Mouse (Mus musculus): ENCODE results near the gene Hilpda. TPM values are rescaled to one million over a fixed set of nuclear protein-coding genes. Genes with fewer than 3 reads are reported as not detected.
A peak's percentile ranks its signal among the peaks of the same experiment; 100 is the strongest.

Hilpda gene
- total RNA-seq (2022) = 1 to 10 TPM; 4.9 to 9.0 (median 6.6) TPM

DNA sequence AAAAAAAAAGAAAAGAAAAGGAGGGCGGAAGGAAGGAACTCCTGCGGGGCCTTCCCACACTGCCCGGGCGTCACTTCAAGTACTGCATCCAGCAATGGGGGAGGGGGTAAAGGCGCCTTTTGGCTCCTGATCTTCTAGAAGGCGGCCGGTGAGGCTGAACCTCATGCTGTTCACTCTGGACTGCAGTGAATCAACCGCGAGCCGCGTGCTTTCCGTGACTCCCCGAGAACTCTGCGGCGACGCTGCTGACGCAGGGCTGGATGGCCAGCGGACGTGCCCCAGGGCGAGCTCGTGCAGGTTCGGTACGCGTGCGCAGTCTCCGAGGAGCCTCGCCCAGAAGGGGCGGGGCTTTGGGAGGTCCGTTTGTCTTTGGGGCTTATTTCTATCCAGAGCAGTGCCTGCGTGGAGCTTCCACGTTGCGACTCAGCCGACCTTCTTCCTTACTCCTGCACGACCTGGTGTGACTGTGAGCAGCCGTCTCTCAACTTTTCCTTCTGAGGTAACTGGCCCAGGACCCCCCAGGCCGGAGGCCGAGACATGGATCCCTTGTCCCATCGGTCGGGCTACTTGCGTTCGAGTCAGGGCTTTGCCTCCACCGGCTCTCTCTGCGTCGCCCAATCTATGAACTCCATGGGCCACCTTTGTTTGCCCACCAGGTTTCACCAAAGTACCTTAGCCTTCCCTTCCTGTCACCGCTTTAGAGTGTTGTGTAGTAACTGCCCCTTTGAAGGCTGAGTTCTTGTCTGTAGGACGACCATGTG, at the start of gene Hilpda:
TSS of gene Hilpda (plus strand) at position 177 of the 761 bp plus-strand sequence.
- DNase-seq (ENCODE audit: low spot score in 2 of 2) = peak; percentile 82 to 88

DNA sequence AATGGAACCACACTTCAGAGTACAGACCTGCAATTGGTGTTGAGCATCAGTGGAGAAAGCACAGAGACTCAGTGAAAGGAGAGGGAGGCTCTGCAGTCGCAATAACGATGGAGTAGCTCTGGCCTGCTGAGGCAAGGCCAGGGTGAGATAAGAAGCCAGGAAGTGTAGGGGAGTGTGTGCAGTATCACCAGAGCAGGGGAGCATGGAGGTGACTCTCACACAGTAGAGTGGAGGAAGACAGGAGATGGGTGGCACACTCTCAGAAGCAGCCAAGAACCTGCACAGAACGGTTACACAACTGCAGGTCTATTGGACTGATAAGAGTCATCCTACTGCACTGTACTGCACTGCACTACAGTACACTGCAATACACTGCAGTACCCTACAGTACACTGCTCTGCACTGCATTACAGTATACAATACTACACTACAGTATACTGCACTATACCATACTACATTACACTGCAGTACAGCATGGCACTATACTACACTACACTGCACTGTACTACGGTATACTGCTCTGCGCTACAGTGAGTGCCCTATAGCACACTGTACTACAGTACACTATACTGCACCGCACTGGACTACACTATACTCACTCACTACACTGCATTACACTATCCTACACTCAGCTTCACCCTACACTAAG, 42.9 kb upstream of the Hilpda start:
- DNase-seq (ENCODE audit: low spot score in 2 of 2) = no peak

DNA sequence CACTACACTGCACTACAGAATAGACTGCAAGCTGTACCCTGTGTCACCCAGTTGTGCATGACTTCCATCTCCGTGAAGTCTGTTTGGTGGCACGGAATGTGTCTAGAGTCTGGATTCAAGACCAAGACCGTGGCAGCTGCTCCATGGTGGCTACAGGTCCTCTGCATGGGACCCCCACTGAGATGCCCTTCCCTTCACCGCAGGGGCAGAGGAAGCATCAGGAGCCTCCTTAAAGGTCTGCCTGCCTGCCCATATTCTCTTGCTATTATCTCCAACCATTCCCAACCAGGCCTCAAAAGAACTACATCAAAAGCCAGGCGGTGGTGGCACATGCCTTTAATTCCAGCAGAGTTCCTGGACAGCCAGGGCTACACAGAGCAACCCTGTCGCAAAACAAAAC, 41.9 kb upstream of the Hilpda start:
- DNase-seq (ENCODE audit: low spot score in 2 of 2) = no peak

- DNase-seq (ENCODE audit: low spot score in 2 of 2) = no peak
Observed at GRCm38 (mm10) chr6:29231799-29232198, 40.5 kb upstream of the Hilpda start.

DNA sequence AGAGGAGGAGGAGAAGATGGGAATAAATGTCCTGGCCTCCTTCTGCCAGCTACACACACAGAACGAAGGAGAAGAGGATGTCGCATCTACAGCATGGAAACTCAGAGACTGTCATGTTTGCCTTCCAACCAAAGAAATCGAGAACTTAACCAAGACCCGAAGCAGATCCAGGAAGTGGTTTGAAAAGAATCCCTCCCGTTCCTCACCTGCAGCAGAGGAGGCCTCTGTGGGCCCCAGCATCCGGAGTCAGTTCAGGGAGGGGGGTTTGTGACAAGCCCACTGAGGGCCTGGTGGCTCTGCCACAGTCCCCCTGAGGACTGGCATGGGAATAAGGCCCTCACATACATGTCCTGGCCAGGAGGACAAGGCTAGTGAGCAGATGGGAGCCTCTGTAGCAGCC, 40.0 kb upstream of the Hilpda start:
- no peak for DNase-seq (ENCODE audit: low spot score in 2 of 2)

- no peak for DNase-seq (ENCODE audit: low spot score in 2 of 2)
Observed at GRCm38 (mm10) chr6:29233710-29234109, 38.6 kb upstream of the Hilpda start.

DNA sequence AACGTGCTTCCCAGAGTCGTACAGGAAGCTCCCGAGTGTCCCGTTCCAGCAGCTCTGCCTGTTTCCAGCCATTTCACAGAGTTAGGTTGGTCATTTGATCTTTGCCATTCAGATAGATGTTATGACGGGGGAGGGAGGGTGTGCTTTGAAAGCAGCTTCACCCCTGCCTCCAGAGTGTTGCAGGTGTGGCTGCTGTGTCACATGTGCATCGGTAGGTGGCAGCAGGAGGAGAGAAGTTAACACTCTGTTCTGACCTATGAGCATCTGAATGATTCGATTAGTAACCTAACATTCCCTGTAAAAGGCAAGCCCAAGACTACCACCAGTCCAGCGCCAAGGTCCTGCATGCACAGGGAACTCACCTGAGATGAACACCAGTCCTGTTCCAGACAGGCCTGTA, 38.0 kb upstream of the Hilpda start:
- no peak for DNase-seq (ENCODE audit: low spot score in 2 of 2)

DNA sequence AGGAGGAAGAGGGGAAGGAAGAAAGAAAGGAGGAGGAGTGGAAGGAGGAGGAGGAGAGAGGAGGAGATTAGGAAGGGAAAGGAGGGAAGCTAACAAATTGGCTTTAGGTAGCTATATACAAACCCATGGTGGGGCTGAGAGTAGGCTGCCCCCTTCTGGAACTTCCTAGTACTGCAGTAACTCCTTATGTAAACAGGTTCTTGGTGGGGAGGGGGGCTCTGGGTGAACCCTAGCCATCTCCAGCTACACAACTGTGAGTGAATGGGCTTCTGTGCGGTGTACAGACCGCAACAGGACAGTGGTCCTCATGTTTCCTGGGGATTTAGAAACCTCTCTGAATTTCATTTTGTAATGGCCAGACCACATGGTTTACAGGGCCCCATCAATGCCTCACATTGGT, 31.5 kb upstream of the Hilpda start:
- peak in 1 of 2 experiments; percentile 33 for DNase-seq (ENCODE audit: low spot score in 2 of 2)

- DNase-seq (ENCODE audit: low spot score in 2 of 2) = no peak
Observed at GRCm38 (mm10) chr6:29241697-29242096, 30.6 kb upstream of the Hilpda start.

- DNase-seq (ENCODE audit: low spot score in 2 of 2) = no peak
Observed at GRCm38 (mm10) chr6:29242265-29242664, 30.0 kb upstream of the Hilpda start.

GRCm38 (mm10) chr6:29245272-29246120, 26.8 kb upstream of the Hilpda start:
- DNase-seq (ENCODE audit: low spot score in 2 of 2) = no peak

GRCm38 (mm10) chr6:29246183-29246582, 26.1 kb upstream of the Hilpda start:
- no peak for DNase-seq (ENCODE audit: low spot score in 2 of 2)

- DNase-seq (ENCODE audit: low spot score in 2 of 2) = no peak
Observed at GRCm38 (mm10) chr6:29246585-29246984, 25.7 kb upstream of the Hilpda start.

- DNase-seq (ENCODE audit: low spot score in 2 of 2) = no peak
Observed at GRCm38 (mm10) chr6:29247072-29247471, 25.2 kb upstream of the Hilpda start.

- DNase-seq (ENCODE audit: low spot score in 2 of 2) = no peak
Observed at GRCm38 (mm10) chr6:29259418-29259817, 12.9 kb upstream of the Hilpda start.

DNA sequence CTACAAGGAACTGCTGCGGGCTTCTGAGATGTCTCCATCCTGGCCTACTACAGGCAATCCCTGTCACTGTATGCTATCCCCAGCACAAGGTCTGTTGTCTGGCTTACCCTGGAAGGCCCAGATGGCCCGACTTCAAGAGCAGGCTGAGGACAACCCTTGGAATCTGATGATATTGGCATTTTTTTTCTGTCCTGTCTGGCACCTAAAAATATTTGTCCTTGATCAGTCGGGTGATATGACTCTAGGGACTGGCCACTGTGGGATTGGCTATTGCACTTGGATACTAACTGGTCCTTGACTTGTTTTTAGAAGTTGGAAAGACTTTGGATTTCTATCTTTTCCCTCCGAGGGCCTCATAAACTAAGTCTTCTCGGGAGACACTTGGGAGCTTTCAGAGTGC, 10.5 kb upstream of the Hilpda start:
- DNase-seq (ENCODE audit: low spot score in 2 of 2) = no peak

DNA sequence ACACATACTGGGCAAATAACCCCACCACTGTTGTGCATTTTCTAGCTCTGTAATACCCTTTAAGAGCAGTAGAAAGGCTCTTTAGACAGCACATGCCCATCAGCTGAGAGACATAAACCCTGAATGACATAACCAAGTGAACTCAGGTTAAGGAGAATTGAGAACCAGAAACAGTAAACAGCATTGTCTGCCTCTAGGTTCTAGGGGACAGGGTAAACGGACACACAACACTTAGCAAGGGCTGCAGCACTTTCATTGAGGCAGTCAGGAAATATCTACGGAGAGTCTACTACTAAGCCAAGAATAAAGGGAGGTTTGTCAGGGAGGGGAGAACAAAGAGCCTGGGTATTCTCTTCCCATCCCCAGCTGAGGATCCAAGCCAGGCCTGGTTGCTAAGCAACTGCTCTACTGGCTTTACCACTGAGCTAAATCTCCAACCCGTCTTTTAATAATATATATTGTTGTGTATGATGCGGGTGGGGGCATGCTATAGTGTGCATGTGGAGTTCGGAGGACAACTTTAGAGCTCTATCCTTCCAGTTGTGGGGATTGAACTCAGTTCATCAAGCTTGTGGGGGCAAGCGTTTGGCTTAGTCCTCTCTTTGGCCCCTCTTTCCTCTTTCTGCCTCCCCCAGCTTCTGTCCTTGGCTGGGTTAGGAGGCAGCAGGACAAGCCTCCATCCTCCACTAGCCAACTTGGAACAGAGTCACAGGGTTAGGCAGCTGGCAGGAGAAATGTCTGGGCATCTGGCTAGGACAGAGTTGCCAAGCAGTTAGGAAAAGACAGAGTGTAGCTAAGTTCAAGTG, 8.4 kb upstream of the Hilpda start:
- DNase-seq (ENCODE audit: low spot score in 2 of 2) = peak; percentile 59 to 73

DNA sequence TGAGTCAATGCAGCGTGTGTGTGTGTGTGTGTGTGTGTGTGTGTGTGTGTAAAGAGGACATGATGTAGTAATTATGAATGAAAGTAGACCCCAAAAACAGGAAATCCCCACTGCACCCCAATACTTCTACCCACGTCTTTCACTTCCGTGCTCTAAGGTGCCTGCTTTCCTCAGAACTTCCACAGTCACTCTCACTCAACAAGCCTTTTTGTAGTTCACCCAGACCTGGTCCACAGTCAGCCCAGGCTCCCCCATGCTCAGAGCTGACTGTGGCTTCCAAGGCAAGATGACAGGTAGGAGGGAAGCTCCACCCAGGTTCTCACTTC, 7.9 kb upstream of the Hilpda start:
- DNase-seq (ENCODE audit: low spot score in 2 of 2) = no peak

GRCm38 (mm10) chr6:29266936-29267335, 5.4 kb upstream of the Hilpda start:
- DNase-seq (ENCODE audit: low spot score in 2 of 2) = no peak

DNA sequence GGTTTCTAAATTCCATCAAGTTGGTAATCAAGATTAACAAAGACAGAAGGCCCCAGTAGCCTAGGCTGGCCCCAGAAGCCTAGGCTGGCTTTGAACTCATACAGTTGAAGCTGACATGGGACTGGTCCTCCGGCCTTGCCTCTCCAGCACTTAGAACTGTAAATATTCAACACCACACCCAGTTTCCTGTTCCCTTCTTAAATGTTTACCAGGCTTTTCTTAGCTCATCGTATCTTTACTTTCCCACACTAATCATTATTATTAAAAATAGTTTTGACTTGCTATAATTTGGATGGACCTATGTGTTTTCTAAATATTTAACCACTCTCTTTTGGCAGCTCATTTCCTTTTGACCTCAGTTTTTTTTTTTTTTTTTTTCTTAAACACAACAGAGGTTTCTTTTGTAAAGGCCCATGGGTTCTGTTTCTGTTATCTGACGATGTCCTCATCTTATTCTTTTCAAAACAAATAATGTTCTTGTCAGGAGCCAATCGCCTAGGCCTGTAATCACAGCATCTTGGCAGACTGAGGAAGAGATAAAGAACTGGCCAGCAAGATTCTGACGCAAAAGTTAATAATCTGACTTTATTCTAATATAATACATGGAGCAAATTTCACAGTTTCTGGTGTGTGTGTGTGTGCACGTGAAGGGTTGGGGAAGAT, 3.2 kb upstream of the Hilpda start:
- no peak for DNase-seq (ENCODE audit: low spot score in 2 of 2)

GRCm38 (mm10) chr6:29270961-29271360, 1.3 kb upstream of the Hilpda start:
- no peak for DNase-seq (ENCODE audit: low spot score in 2 of 2)

Data from layer of hippocampus, adult 8-10 months (tissue).